Mouse (Mus musculus): ENCODE results near the gene Eid1.

GRCm38 (mm10) chr2:125665213-125665612 is 7.7 kb upstream of the Eid1 start:
- no peak for TF ChIP-seq CTCF (IDR thresholded peaks at IDR 0.05; ENCODE audit: insufficient read depth, low read depth, low read length)
- TF ChIP-seq POLR2A (IDR thresholded peaks at IDR 0.05; ENCODE audit: insufficient read depth, low read depth, low read length), result no peak

All from olfactory bulb, adult 2 months (tissue).